Mouse (Mus musculus): ENCODE measurements around the gene 2310033P09Rik. TPM values are rescaled to one million over a fixed set of nuclear protein-coding genes. Genes with fewer than 3 reads are reported as not detected.
"Not testable (repeated sequence)": the region's sequence is repeated elsewhere in the genome, so short reads cannot be mapped to it uniquely, and the experiment has no call there.

Gene 2310033P09Rik
- polyA plus RNA-seq, 1 experiment from 2014 or later = 32.9 TPM

- WGBS = 28% methylated on average over 16 of the region's 16 CpGs
- ATAC-seq (ENCODE audit: insufficient read depth) (peak; percentile 7; the same call in 1 of the 2 replicates), DNase-seq (no peak)
- no peaks in the 10 kb centered on the region for H3K27me3 ChIP-seq (ENCODE audit: insufficient read depth, low read length)
- peak overlapping the region; percentile 84 for H3K9ac ChIP-seq
- TF ChIP-seq CTCF (IDR thresholded peaks at IDR 0.05; ENCODE audit: low read depth) = no peak
- H3K4me1 ChIP-seq (ENCODE audit: insufficient read depth) = peaks cover 8% of the 10 kb centered on the region; the same call in 1 of the 2 replicates
- peak overlapping the region; percentile 69; the same call in 1 of the 2 replicates for H3K27ac ChIP-seq (ENCODE audit: low read depth)
- H3K4me3 ChIP-seq (ENCODE audit: low read depth, low read length) = peak overlapping the region; percentile 90
- H3K4me2 ChIP-seq = peak overlapping the region; percentile 94
- H3K9me3 ChIP-seq (ENCODE audit: low read depth, low read length) = no peaks in the 10 kb centered on the region
- peaks cover 38% of the 10 kb centered on the region for H3K36me3 ChIP-seq (ENCODE audit: insufficient read depth)
Observed at GRCm38 (mm10) chr11:59201216-59202002, 6.7 kb upstream of the 2310033P09Rik start.

- DNase-seq = peak; percentile 98
- peak; percentile 91 for ATAC-seq (ENCODE audit: insufficient read depth)
- Histone ChIP-seq H3K4me2 (peak within 1 kb of the TSS; percentile 94), H3K4me3 (ENCODE audit: low read depth, low read length) (peak within 1 kb of the TSS; percentile 90), H3K9ac (peak within 1 kb of the TSS; percentile 84), H3K27ac (ENCODE audit: low read depth) (peak within 1 kb of the TSS; percentile 69; the same call in 1 of the 2 replicates), H3K4me1 (ENCODE audit: insufficient read depth) (peaks cover 8% of the 10 kb centered on the region; the same call in 1 of the 2 replicates), H3K27me3 (ENCODE audit: insufficient read depth, low read length) (no peaks in the 10 kb centered on the region), H3K36me3 (ENCODE audit: insufficient read depth) (peaks cover 41% of the 10 kb centered on the region), H3K9me3 (ENCODE audit: low read depth, low read length) (no peaks in the 10 kb centered on the region)
- no peak for TF ChIP-seq CTCF (IDR thresholded peaks at IDR 0.05; ENCODE audit: low read depth)
- WGBS = under 1% methylated on average over 63 of the region's 63 CpGs
Observed at GRCm38 (mm10) chr11:59202081-59202995, 5.8 kb upstream of the 2310033P09Rik start, which contains the start of gene Mrpl55. Mrpl55 (plus strand) TSS chr11:59202486.

GRCm38 (mm10) chr11:59209003-59209441 is 901 bp downstream of the 2310033P09Rik start:
- Histone ChIP-seq H3K4me1 (ENCODE audit: insufficient read depth) (no peaks in the 10 kb centered on the region), H3K4me2 (peak overlapping the region; percentile 85), H3K27me3 (ENCODE audit: insufficient read depth, low read length) (no peaks in the 10 kb centered on the region), H3K9me3 (ENCODE audit: low read depth, low read length) (no peaks in the 10 kb centered on the region), H3K36me3 (ENCODE audit: insufficient read depth) (peaks cover 68% of the 10 kb centered on the region), H3K4me3 (ENCODE audit: low read depth, low read length) (peak overlapping the region; percentile 91), H3K9ac (peak overlapping the region; percentile 92), H3K27ac (ENCODE audit: low read depth) (peak overlapping the region; percentile 97)
- peak; percentile 88 for DNase-seq
- WGBS = 5% methylated on average over 18 of the region's 18 CpGs
- peak; percentile 69 for ATAC-seq (ENCODE audit: insufficient read depth)
- peak; percentile 77 for TF ChIP-seq CTCF (IDR thresholded peaks at IDR 0.05; ENCODE audit: low read depth)

GRCm38 (mm10) chr11:59209580-59209979 is 1.5 kb downstream of the 2310033P09Rik start:
- Histone ChIP-seq H3K27me3 (ENCODE audit: insufficient read depth, low read length) (no peaks in the 10 kb centered on the region), H3K4me2 (peak overlapping the region; percentile 85), H3K9me3 (ENCODE audit: low read depth, low read length) (no peaks in the 10 kb centered on the region), H3K4me3 (ENCODE audit: low read depth, low read length) (peak overlapping the region; percentile 91; the same call in 1 of the 2 replicates), H3K9ac (no peak overlapping the region), H3K36me3 (ENCODE audit: insufficient read depth) (peaks cover 68% of the 10 kb centered on the region), H3K4me1 (ENCODE audit: insufficient read depth) (no peaks in the 10 kb centered on the region), H3K27ac (ENCODE audit: low read depth) (no peak overlapping the region; the same call in 1 of the 2 replicates)
- 59% methylated on average over 5 of the region's 5 CpGs for WGBS
- TF ChIP-seq CTCF (IDR thresholded peaks at IDR 0.05; ENCODE audit: low read depth) = no peak
- DNase-seq (peak; percentile 57), ATAC-seq (ENCODE audit: insufficient read depth) (no peak)

- H3K4me3 ChIP-seq (ENCODE audit: low read depth, low read length) = no peak overlapping the region
- H3K9ac ChIP-seq = no peak overlapping the region
- peaks cover 68% of the 10 kb centered on the region for H3K36me3 ChIP-seq (ENCODE audit: insufficient read depth)
- H3K4me2 ChIP-seq = no peak overlapping the region
- H3K4me1 ChIP-seq (ENCODE audit: insufficient read depth) = no peaks in the 10 kb centered on the region
- no peaks in the 10 kb centered on the region for H3K27me3 ChIP-seq (ENCODE audit: insufficient read depth, low read length)
- H3K27ac ChIP-seq (ENCODE audit: low read depth) = no peak overlapping the region
- DNase-seq = no peak
- no peak for TF ChIP-seq CTCF (IDR thresholded peaks at IDR 0.05; ENCODE audit: low read depth)
- ATAC-seq (ENCODE audit: insufficient read depth) = no peak
- no peaks in the 10 kb centered on the region for H3K9me3 ChIP-seq (ENCODE audit: low read depth, low read length)
- 81% methylated on average over 4 of the region's 4 CpGs for WGBS
Observed at GRCm38 (mm10) chr11:59210020-59210419, 1.9 kb downstream of the 2310033P09Rik start.

GRCm38 (mm10) chr11:59211561-59211960 is 3.4 kb downstream of the 2310033P09Rik start:
- H3K27me3 ChIP-seq (ENCODE audit: insufficient read depth, low read length); H3K4me1 ChIP-seq (ENCODE audit: insufficient read depth); ATAC-seq (ENCODE audit: insufficient read depth); H3K9me3 ChIP-seq (ENCODE audit: low read depth, low read length); H3K27ac ChIP-seq (ENCODE audit: low read depth); H3K9ac ChIP-seq; DNase-seq; H3K4me3 ChIP-seq (ENCODE audit: low read depth, low read length); H3K4me2 ChIP-seq: not testable (repeated sequence)
- H3K36me3 ChIP-seq (ENCODE audit: insufficient read depth) = peaks cover 61% of the 10 kb centered on the region
- 82% methylated on average over 9 of the region's 9 CpGs for WGBS

- H3K27ac ChIP-seq (ENCODE audit: low read depth); ATAC-seq (ENCODE audit: insufficient read depth); H3K4me1 ChIP-seq (ENCODE audit: insufficient read depth); H3K9me3 ChIP-seq (ENCODE audit: low read depth, low read length); H3K27me3 ChIP-seq (ENCODE audit: insufficient read depth, low read length); DNase-seq; H3K4me2 ChIP-seq; H3K4me3 ChIP-seq (ENCODE audit: low read depth, low read length); H3K9ac ChIP-seq: not testable (repeated sequence)
- peaks cover 66% of the 10 kb centered on the region for H3K36me3 ChIP-seq (ENCODE audit: insufficient read depth)
- WGBS = 74% methylated on average over 12 of the region's 12 CpGs
Observed at GRCm38 (mm10) chr11:59212320-59212719, 4.2 kb downstream of the 2310033P09Rik start.
